Mouse (Mus musculus): ENCODE data around the gene Cnppd1. TPM values are rescaled to one million over a fixed set of nuclear protein-coding genes. Genes with fewer than 3 reads are reported as not detected.

The Cnppd1 gene
- 7.4 and 10.8 TPM in 2 replicates for polyA plus RNA-seq (2021; fragmentation: Nextera tagmentation)
- long read RNA-seq, experiment 1, partial matches to known transcripts = 0 of 10 reads
- long read RNA-seq, experiment 1, other reads (novel, unspliced or antisense) = 6 of 10 reads
- long read RNA-seq, experiment 2, transcript Cnppd1-208 (8 exons, 2,062 nt) = major isoform, 29 of 70 reads
- long read RNA-seq, experiment 2, transcript Cnppd1-202 (9 exons, 3,669 nt) = minor isoform, 23 of 70 reads
- long read RNA-seq, experiment 2, partial matches to known transcripts = 2 of 70 reads
- long read RNA-seq, experiment 2, other reads (novel, unspliced or antisense) = 13 of 70 reads

DNA sequence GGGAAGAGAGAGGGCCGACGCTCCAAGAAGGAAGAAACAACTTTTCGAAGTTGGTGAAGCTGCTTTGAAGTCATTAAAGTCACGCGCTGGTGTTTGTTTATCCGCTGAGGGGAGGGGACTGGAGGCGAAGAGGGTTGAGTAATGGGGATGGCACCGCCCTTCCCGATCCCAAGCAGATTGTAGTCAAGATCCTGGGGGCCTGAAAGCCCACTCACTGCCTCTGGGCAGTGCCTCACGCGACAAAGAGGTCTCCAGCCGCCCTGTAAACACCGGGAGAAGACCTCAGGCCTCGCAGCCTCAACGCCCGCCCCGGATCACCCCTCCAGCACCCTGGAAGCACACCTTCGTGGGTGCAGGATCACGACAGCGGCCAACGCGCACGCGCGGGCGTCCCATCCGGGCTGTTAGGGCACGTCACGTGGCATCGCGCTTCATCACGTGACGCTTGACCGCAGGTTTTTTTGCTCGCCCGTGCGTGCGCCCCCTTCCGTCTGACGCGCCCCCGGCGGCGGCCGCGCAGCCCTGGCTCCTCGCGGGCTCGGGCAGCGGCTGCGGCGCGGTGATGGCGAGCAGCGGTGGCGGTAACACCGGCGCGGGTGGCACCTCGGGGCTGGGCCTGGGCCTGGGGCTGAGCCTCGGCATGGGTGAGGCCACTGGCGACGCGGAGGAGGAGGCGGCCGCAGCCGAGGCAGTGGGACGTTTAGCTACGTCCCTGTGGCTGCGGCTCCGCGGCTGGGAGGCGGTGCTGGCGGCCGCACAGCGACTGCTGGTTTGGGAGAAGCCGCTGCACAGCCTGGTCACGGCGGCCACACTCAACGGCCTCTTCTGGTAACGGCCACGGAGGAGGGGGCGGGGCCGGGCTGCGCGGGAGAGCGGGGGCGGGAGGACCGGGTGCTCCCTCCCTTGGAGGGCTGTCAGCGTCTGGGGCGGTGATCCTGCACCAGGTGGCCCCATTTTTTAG is at the start of gene Cnppd1, which contains the start of gene Retreg2:
TSS of gene Cnppd1 (minus strand) at position 411 of the 961 bp plus-strand sequence.
TSS of gene Retreg2 (plus strand) at position 478 of the 961 bp plus-strand sequence.

DNA sequence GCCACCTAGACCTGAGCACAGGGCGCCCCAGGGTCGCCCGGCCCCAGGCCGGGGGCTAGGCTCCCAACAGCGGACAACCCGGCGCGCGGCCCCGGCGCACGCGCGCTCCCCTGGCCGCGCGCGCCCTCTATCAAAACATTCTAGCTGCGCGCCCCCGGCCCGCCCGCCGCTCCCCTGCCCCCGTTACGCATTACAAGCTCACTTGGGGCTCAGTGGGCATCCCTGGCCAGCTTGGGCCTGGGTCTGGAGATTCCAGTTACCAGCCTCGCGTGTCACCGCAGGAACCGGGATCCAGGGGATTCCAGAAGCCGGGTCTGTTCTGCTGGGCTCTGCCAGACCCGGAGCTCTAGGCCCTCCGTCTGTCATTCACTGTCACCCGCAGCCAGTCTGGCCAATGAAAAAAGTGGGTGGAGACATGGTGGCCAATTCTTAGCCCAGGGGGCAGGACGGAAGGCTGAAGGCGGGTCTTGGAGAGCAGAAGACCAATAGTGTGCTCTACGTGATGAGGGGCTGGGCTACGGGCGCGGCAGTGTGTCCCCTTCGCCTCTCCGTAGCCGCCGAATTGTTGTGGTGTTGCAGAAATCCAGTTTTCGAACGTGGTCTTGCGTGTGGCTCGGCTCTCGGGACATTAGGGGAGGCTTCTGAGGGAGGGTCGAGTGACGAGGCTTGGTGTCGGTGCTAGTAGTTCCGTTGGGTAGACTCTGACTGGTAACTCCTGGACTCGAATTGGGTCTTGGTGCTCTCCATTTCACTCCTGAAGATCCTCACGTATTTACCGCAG is 49.3 kb upstream of the Cnppd1 start, which contains the start of the genes Ankzf1 and Atg9a:
TSS of gene Ankzf1 (plus strand) at position 530 of the 781 bp plus-strand sequence.
TSS of gene Atg9a (minus strand) at position 575 of the 781 bp plus-strand sequence.

DNA sequence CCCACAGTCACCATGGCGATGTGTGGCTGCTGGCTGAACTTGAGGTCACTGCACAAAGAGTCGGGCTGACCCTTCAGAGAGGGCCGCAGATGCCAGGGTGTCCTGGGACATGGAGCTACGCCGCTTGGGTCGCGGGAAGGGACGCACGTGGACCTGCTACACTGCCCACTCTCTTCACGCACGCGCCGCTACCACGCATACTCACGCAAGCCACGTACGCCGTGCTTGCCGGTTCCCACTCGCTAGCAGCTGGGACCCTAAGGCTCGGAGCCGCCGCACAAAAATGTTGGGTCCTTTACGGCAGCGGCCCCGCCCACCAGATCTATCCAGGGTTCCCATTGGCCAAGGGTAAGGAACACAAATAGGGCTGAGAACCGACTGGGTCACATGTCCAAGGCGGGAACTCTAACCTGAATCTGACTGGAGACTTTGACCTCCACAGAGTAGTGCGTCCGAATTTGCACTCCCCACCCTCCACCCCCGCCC is 37.6 kb upstream of the Cnppd1 start, which contains the start of gene Abcb6:
TSS of gene Abcb6 (minus strand) at position 288 of the 486 bp plus-strand sequence.

DNA sequence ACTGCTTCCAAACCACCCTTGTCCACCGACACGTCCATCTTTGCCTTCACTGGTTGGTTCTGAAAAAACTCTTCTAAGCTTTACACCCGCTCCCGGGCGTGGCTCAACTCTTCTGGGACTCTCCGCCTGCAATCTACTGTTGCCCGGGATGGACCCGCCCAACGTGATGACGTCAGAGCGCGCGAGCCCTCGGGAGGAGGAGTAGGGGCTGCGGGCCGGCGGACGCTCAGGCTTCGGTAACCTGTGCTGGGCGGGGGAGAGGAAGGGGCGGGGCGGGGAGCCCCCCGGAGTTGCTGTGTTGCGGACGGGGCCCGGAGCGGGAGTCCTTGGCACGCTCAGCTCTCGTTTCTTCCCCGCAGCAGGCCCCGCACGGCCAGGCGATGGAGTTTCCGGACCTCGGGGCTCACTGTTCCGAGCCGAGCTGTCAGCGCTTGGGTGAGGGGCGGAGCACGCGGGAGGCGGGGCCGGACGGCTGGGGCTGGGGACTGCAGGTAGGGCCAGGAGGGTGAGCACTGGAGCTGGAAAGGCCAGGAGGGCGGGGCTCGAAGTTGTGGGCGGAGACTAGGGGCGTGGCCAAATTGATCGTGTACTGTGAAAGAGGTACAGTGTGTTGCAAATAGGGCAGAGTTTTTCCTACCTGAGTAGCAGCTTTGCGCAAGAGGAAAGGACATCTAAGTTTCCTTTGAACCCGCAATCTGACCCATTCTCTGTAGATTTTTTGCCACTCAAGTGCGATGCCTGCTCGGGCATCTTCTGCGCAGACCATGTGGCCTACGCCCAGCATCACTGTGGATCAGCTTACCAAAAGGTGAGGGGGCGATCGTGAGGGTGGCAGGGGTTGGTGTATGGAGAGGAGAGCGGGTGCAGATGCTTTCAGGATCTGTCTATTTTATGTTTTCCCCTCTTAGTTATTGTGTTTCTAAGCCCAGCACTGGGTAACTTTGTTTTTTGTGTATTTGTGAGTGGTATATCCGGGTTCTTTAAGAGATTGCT is 26.3 kb upstream of the Cnppd1 start, which contains the start of gene Zfand2b:
TSS of gene Zfand2b (plus strand) at position 175 of the 993 bp plus-strand sequence.

DNA sequence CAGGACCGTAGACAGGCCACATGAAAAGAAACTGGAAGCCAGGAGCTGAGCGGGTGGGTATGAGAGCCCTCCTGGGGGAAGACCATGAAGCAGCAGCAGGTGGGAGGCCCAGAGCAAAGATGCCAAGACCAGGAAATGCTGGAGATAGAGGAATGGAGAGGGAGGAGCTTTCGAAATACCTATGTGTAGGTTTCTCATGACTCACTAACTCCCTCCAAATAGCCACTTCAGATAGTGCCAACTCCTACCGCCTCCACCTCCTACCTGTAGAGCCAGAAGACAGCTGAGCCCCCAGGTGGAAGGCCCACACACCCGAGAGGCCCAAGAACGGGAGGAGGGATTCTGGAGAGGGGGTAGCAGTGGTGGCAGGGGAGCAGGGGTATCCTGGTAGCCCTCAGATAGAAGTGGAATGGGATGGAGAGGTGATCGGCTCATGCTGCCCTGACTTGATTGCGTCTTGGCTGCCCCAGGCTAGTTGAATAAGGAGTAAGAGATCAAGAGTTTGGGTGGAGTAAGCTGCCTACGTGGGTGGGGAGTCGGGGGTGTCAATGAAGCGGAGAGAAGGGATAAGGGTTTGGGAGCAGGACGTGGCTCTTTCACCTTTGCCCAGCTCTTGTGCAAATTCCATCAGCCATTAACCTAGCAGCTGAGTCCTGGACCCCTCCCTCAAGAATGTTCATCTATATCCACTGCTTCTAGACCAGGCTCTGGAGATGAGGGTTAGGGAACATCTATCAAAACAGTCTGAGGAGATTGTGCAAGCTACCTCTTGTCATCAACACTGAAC is 8.9 kb downstream of the Cnppd1 start, which contains the start of gene Slc23a3:
TSS of gene Slc23a3 (minus strand) at position 470 of the 787 bp plus-strand sequence.

DNA sequence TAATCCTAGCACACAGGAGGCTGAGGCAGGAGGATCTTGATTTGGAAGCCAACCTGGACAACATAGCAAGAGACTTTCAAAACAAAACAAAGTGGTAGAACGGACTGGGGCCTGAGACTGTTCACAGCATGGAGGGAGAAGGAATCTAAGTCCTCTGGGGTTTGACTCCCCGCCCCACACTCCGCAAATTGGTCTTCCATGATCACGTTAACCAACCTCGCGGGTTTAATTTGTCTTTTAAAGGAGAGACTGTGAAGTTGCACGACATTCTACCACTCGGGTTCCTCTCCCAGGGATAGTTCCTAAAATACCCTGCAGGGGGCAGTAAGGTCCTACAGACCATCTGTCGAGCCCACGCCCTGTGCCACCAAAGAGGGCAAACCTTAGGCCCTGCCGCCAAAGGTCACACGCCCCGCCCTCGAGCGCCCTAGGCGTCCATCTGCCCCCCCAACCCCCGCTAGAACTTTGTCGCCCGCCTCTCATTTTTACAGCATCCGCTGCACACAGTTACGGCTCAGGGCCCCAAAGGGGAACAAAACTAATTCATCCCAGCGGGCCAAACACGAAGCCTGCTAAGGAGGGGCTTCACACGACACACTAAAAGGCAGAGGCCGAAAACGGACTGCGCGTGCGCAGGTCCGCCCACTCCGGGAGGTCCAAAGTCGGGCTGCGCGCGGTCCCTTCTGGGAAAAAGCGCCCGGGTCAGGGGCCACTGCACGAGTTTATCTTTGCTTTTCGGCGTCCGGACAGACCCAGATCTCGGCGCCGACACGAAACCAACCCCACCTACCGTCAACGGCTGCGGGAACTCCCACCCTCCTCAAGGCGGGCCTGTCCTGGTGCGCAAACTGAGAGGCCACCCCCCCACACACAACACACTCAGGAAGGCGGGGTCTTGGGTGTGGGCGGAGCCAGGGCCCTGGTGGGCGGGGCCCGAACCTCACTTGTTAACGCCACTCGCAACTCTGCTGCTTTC is 17.9 kb downstream of the Cnppd1 start, which contains the start of gene Nhej1:
TSS of gene Nhej1 (minus strand) at position 855 of the 976 bp plus-strand sequence.

Other genes starting within 250 kb of the Cnppd1 start
- 0.35 and 0.65 TPM in 2 replicates for gene Cryba2, start 249.6 kb downstream of the Cnppd1 start, polyA plus RNA-seq (2021; fragmentation: Nextera tagmentation)
- 0.83 and 1.5 TPM in 2 replicates for gene Cfap65, start 207.1 kb downstream of the Cnppd1 start, polyA plus RNA-seq (2021; fragmentation: Nextera tagmentation)
- 0.14 TPM in 1 of 2 replicates, not detected in the other for gene Ihh, start 191.0 kb downstream of the Cnppd1 start, polyA plus RNA-seq (2021; fragmentation: Nextera tagmentation)
- gene Nhej1, start 17.5 kb downstream of the Cnppd1 start, polyA plus RNA-seq (2021; fragmentation: Nextera tagmentation) = 3.3 and 3.6 TPM in 2 replicates
- 1.0 and 1.5 TPM in 2 replicates for gene Slc23a3, start 8.8 kb downstream of the Cnppd1 start, polyA plus RNA-seq (2021; fragmentation: Nextera tagmentation)
- gene Retreg2, start 67 bp upstream of the Cnppd1 start, polyA plus RNA-seq (2021; fragmentation: Nextera tagmentation) = 70.3 and 86.5 TPM in 2 replicates
- gene Zfand2b, start 25.9 kb upstream of the Cnppd1 start, polyA plus RNA-seq (2021; fragmentation: Nextera tagmentation) = 38.0 and 45.0 TPM in 2 replicates
- gene Abcb6, start 37.7 kb upstream of the Cnppd1 start, polyA plus RNA-seq (2021; fragmentation: Nextera tagmentation) = 12.8 and 13.0 TPM in 2 replicates
- 9.8 and 11.1 TPM in 2 replicates for gene Ankzf1, start 49.4 kb upstream of the Cnppd1 start, polyA plus RNA-seq (2021; fragmentation: Nextera tagmentation)
- 44.9 and 48.7 TPM in 2 replicates for gene Atg9a, start 49.5 kb upstream of the Cnppd1 start, polyA plus RNA-seq (2021; fragmentation: Nextera tagmentation)
- 2.3 and 3.4 TPM in 2 replicates for gene Glb1l, start 68.1 kb upstream of the Cnppd1 start, polyA plus RNA-seq (2021; fragmentation: Nextera tagmentation)
- 78.9 and 82.4 TPM in 2 replicates for gene Stk16, start 68.1 kb upstream of the Cnppd1 start, polyA plus RNA-seq (2021; fragmentation: Nextera tagmentation)
- 181 and 191 TPM in 2 replicates for gene Tuba4a, start 77.2 kb upstream of the Cnppd1 start, polyA plus RNA-seq (2021; fragmentation: Nextera tagmentation)
- not detected in 2 replicates for gene A630095N17Rik, start 89.4 kb upstream of the Cnppd1 start, polyA plus RNA-seq (2021; fragmentation: Nextera tagmentation)
- gene Dnajb2, start 93.7 kb upstream of the Cnppd1 start, polyA plus RNA-seq (2021; fragmentation: Nextera tagmentation) = 46.9 and 49.3 TPM in 2 replicates
- gene Ptprn, start 121.8 kb upstream of the Cnppd1 start, polyA plus RNA-seq (2021; fragmentation: Nextera tagmentation) = 65.6 and 80.8 TPM in 2 replicates
- gene Resp18, start 135.7 kb upstream of the Cnppd1 start, polyA plus RNA-seq (2021; fragmentation: Nextera tagmentation) = 215 and 219 TPM in 2 replicates
- 68.5 and 77.2 TPM in 2 replicates for gene Dnpep, start 175.3 kb upstream of the Cnppd1 start, polyA plus RNA-seq (2021; fragmentation: Nextera tagmentation)
- gene Des, start 217.6 kb upstream of the Cnppd1 start, polyA plus RNA-seq (2021; fragmentation: Nextera tagmentation) = 1.2 TPM in 2 replicates
- 50.9 and 52.6 TPM in 2 replicates for gene Speg, start 232.6 kb upstream of the Cnppd1 start, polyA plus RNA-seq (2021; fragmentation: Nextera tagmentation)